Comparison of ENCODE assay signal across 12 mouse cellular contexts in the genomic region with DNA sequence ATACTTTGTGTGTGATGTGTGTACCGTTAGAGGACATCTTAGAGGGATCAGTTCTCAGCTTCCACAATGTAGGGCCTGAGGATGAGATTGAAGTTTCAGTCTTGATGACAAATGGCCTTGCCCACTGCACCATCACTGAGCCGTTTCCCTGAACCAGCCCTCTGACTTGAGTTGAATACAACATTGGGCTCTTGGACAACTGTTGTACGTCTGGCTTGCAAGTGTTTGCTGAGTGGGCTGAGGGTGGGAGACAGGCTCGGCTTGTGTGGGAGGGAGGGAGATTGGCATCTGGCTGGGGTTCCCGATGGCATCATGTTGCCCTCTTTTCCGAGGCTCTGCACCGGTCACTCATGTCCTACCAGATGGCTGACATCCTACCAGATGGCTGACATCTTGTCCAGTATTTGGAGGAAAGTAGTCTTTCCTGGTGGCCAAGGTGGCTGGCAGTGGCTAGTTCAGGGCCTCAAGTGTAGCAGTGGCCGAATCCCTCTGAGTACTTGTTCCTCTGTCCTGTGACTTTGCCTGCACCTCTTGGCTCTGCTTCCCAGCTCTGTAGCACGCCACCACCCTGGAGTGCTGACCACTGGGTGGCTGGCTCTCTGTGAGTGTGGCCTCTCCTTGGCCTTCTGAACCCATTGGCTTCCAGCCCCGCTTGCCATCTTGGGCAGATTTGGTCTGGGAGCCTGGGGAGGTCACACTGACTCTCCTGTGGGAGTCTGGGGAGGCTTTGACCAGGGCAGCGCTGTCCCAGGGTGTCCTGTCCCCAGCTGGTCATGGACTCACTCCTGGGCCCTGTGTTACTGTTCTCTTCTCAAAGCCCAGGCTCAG. TPM values are rescaled to one million over a fixed set of nuclear protein-coding genes. Genes with fewer than 3 reads are reported as not detected.
DNase-seq lines count a peak whose midpoint lies in the region; ATAC-seq and TF ChIP-seq lines count a peak whose summit lies in the region.
"Had no signal": no experiment of that assay in that cellular context is flagged by ENCODE, and none has a peak within 500 bp of the region (broad histone marks: within the 10 kb centered on the region; RNA-seq: fewer than 3 reads in every experiment).

No protein-coding gene starts in this region.

- H3K36me3 ChIP-seq in forebrain, embryonic 16.5 days (ENCODE audit: control insufficient read depth, insufficient read depth) = no peaks in the 10 kb centered on the region
- no peaks in the 10 kb centered on the region for H3K36me3 ChIP-seq in midbrain, embryonic 11.5 days (ENCODE audit: control insufficient read depth, insufficient read depth, low read length)
- H3K36me3 ChIP-seq: embryonic facial prominence, embryonic 12.5 days had no signal

- H3K4me2 ChIP-seq in forebrain, embryonic 16.5 days (ENCODE audit: low read length) = peak overlapping the region; percentile 82
- no peak overlapping the region for H3K4me2 ChIP-seq in midbrain, embryonic 11.5 days

- peak; percentile 92 for DNase-seq in brain, adult 2 months (ENCODE audit: low read depth, low spot score)
- peak; percentile 79 to 85 for DNase-seq in cerebellum, adult 2 months
- peak; percentile 89 for DNase-seq in midbrain, embryonic 11.5 days (ENCODE audit: low spot score, missing footprints)
- no peak for DNase-seq in right cerebral cortex, postnatal 36 days (ENCODE audit: low spot score in 2 of 2)
- DNase-seq in spleen, postnatal 36 days (ENCODE audit: low spot score in 2 of 2) = no peak
- no peak for DNase-seq in Muller cell, postnatal 12 days (ENCODE audit: inconsistent ontology term)
- DNase-seq: gastrocnemius, postnatal 10 days; right cerebral cortex, postnatal 14 days; thymus, postnatal 4 days had no signal

- no peak overlapping the region for H3K4me3 ChIP-seq in cerebellum, adult 2 months (replicated peaks; ENCODE audit: insufficient read depth, low read depth, low read length)
- H3K4me3 ChIP-seq in forebrain, embryonic 16.5 days (replicated peaks; ENCODE audit: low read length) = no peak overlapping the region; the same call in 1 of the 2 replicates
- no peak overlapping the region for H3K4me3 ChIP-seq in midbrain, embryonic 11.5 days (ENCODE audit: low read depth, low read length)

- no peaks in the 10 kb centered on the region for H3K27me3 ChIP-seq in cerebellum, adult 2 months (ENCODE audit: control insufficient read depth, insufficient read depth, low read length)
- no peaks in the 10 kb centered on the region for H3K27me3 ChIP-seq in forebrain, embryonic 16.5 days (replicated peaks; ENCODE audit: control insufficient read depth, insufficient read depth, low read length)
- no peaks in the 10 kb centered on the region; the same call in 1 of the 2 replicates for H3K27me3 ChIP-seq in midbrain, embryonic 11.5 days (ENCODE audit: control insufficient read depth, insufficient read depth, low read length)

- TF ChIP-seq POLR2A in cerebellum, adult 2 months (IDR thresholded peaks at IDR 0.05; ENCODE audit: borderline replicate concordance, insufficient read depth, low read length) = no peak

- no peak for ATAC-seq in forebrain, embryonic 16.5 days
- no peak for ATAC-seq in midbrain, embryonic 11.5 days (ENCODE audit: low FRiP score)

- H3K27ac ChIP-seq in cerebellum, adult 2 months (ENCODE audit: insufficient read depth, low read length) = peak overlapping the region; percentile 78
- H3K27ac ChIP-seq in forebrain, embryonic 16.5 days (ENCODE audit: low read length) = peak overlapping the region; percentile 92; the same call in 1 of the 2 replicates
- no peak overlapping the region for H3K27ac ChIP-seq in midbrain, embryonic 11.5 days (ENCODE audit: low read depth, low read length)
- H3K27ac ChIP-seq: embryonic facial prominence, embryonic 12.5 days had no signal

- H3K4me1 ChIP-seq in cerebellum, adult 2 months (ENCODE audit: control insufficient read depth, insufficient read depth, low read length) = peaks cover 87% of the 10 kb centered on the region
- H3K4me1 ChIP-seq in forebrain, embryonic 16.5 days (replicated peaks; ENCODE audit: control insufficient read depth, insufficient read depth, low read length) = peaks cover 48% of the 10 kb centered on the region
- H3K4me1 ChIP-seq in midbrain, embryonic 11.5 days (ENCODE audit: control insufficient read depth, insufficient read depth, low read length) = peaks cover 36% of the 10 kb centered on the region

- H3K9me3 ChIP-seq in forebrain, embryonic 16.5 days (ENCODE audit: control insufficient read depth, low read length) = no peaks in the 10 kb centered on the region
- no peaks in the 10 kb centered on the region for H3K9me3 ChIP-seq in midbrain, embryonic 11.5 days (ENCODE audit: control insufficient read depth, low read length)
- H3K9me3 ChIP-seq: embryonic facial prominence, embryonic 12.5 days had no signal

- peak overlapping the region; percentile 89; the same call in 1 of the 2 replicates for H3K9ac ChIP-seq in forebrain, embryonic 16.5 days (replicated peaks; ENCODE audit: low read depth, low read length)
- no peak overlapping the region for H3K9ac ChIP-seq in midbrain, embryonic 11.5 days (ENCODE audit: low read length)
- H3K9ac ChIP-seq: embryonic facial prominence, embryonic 12.5 days had no signal

- 15% methylated on average over 11 of the region's 11 CpGs for WGBS in cerebellum, adult 2 months
- WGBS in forebrain, embryonic 16.5 days = 62% methylated on average over 11 of the region's 11 CpGs
- 64% methylated on average over 11 of the region's 11 CpGs for WGBS in midbrain, embryonic 11.5 days

- TF ChIP-seq CTCF in cerebellum, adult 2 months (IDR thresholded peaks at IDR 0.05; ENCODE audit: borderline replicate concordance, insufficient read depth, low read depth, low read length) = peak; percentile 2; the same call in 1 of the 2 replicates

RNA-seq across cellular contexts. Expression of gene Slc22a12, which starts 9.3 kb away (rescaled TPM):
- 0.15 and 0.24 TPM in 2 replicates for polyA plus RNA-seq in cerebellum, adult 2 months (2012; rRNA removed)
- polyA plus RNA-seq in forebrain, embryonic 16.5 days (2015; fragmentation: Nextera tagmentation; extraction: Ambion mirVana) = not detected in 2 replicates
- polyA plus RNA-seq in midbrain, embryonic 11.5 days (2014; fragmentation: Nextera tagmentation; extraction: Ambion mirVana) = not detected in 2 replicates
- polyA plus RNA-seq: embryonic facial prominence, embryonic 12.5 days; liver, embryonic 16.5 days had no signal

Comparison
In these comparisons a context has a peak if more than half of its experiments do, and no peak if none do; other contexts are left out.
1. DNase-seq: peak in brain, adult 2 months (single experiment), cerebellum, adult 2 months (2 of 2) and midbrain, embryonic 11.5 days (single experiment); none in right cerebral cortex, postnatal 36 days (0 of 2), spleen, postnatal 36 days (0 of 2) and Muller cell, postnatal 12 days (single experiment).